Mouse (Mus musculus): ENCODE measurements around the gene Snn.

The Snn gene

DNA sequence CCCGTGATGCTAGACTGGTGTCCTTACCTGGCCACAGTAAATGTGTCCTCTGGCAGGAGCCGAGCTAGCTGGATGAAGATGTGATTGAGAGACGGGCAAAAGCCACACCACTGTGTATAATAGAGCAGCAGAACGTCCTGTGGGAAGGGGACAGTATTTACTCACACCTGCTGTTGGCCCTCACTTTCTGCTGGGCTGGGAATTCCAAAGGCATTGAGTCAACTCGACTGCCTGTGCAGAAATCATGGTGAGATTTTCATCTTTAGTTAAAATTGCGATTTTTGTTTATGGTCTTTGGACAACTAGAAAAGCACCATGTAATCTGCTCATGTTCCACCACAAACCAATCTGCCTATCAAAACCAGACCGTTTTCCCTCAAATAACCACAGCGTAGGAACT lies 23.4 kb downstream of the Snn start:
- no peak for DNase-seq (ENCODE audit: low spot score in 2 of 2)

DNA sequence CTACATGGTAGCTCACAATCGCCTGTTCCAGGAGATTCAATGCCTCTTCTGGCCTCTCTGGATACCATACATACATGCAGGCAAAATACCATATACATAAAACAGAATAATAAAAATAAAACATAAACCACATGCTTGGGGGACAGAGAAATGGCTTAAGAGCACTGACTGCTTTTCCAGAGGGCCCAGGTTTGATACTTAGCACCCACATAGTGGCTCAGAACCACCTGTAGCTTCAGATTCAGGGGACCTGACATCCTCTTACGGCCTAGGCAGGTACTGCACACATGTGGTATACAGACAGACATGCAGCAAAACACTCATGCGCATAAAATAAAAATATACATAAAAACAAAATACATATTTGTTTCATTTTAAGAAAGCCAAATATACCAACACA lies 25.6 kb downstream of the Snn start:
- no peak for DNase-seq (ENCODE audit: low spot score in 2 of 2)

- no peak for DNase-seq (ENCODE audit: low spot score in 2 of 2)
Measured at GRCm38 (mm10) chr16:11086856-11087588, 26.3 kb downstream of the Snn start.

- no peak for DNase-seq (ENCODE audit: low spot score in 2 of 2)
Measured at GRCm38 (mm10) chr16:11090836-11091570, 30.3 kb downstream of the Snn start.

DNA sequence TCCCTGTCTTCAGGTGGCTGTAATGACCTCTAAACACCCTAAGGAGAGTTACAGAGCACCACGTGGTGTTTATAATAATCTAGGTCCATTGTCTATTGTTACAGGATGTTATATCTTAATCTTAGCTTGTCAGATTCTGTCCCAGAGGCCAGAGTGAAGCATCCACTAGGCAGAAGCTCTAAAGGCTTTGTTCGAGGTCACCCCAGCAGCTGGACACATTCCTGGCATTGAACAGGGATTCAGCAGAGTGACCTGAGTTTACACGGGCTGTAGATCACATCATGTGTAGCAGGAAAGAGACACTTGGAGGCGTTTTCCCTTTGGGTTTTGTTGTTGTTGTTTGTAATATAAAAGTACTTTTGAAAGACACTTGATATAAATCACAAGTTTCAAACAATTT lies 31.3 kb downstream of the Snn start:
- peak in 1 of 2 experiments; percentile 55 for DNase-seq (ENCODE audit: low spot score in 2 of 2)

GRCm38 (mm10) chr16:11092523-11092922 lies 31.8 kb downstream of the Snn start:
- DNase-seq (ENCODE audit: low spot score in 2 of 2): no peak

DNA sequence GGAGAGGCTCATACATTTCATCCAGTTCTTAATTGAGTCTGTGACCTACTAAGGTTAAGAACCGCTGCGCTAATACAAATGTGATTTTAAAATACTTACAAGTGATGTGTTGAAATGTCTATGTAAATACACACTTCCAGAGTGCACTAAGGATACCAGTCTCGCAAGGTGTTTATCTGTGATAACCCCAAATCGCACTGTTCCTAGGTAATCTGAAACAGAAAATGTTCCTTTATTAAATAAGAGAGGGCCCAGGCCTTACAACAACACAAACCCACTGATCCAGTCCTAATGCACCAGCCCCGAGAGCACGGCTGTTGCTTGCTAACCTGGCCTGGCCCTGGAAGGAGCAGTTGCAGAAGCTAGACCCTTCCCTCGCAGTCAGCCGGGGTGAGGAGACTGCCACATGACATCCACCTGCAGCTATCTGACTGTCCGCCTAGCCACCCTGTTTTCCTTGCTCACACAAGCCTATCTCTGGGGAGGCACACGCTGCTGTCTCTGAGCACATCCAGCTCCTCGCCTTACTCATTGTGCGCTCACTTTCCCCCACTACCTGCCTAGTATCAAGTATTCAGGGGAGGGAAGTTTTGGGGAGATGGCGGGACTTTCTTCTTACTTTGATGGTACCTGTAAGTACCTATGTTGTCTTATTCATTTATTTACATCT lies 33.1 kb downstream of the Snn start:
- DNase-seq (ENCODE audit: low spot score in 2 of 2): no peak

DNA sequence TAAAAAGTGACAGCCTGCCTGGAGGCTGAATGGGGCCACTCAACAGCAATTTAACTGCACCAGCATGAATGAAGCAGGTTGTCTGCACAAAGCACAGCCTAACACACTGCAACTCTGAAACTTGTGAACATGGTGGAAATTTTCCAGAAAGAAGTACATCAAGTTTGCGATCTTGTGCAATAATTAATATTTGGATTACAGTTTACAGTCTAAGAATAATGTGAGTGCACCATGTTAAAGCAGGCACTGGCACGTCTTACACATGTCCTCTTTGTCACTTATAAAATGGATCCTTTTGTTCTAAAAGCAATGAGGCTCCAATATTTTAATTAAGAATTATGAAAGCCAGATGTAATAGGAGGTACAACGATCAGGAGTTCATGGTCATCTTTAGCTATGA lies 36.6 kb downstream of the Snn start:
- no peak for DNase-seq (ENCODE audit: low spot score in 2 of 2)

DNA sequence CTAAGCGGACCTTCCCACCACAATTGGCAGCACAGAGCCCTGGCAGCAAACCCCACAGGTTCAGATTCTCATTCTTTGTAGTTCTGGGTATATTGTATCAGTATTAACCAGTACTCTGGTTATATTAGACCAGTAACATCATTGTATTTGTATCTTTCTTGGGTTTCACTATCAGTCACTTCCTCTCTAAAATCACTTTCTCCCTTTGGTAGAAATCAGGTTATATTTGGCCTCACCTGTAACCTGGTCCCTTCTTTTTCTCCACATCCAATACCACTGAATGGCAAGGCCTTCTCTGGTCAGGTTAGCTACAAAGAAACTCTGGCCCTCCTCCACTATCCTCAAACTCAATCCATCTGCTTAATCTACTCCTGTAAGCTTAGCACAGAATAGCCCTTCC lies 44.2 kb downstream of the Snn start:
- DNase-seq (ENCODE audit: low spot score in 2 of 2): no peak

DNA sequence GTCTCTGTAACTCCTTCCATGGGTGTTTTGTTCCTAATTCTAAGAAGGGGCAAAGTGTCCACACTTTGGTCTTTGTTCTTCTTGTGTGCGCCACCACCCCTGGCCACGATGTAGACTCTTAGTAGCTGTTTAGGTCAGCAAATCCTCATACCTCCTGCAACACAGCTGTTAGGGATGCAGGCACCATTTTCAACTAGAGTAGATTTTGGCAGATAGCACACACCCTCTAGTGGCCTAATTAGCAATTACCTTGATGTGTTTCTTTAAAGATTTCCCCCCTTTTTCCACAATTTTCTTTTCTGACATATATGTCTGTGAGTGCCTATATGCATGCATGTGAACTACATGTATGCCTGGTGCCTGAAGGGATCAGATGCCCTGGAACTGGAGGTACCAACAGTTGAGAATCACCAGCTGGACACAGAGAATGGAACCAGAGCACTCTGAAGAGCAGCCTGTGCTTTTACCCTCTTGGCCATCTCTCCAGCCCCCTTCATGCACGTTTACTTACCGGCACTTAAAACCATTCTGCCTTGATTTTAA lies 48.5 kb downstream of the Snn start:
- no peak for DNase-seq (ENCODE audit: low spot score in 2 of 2)

DNA sequence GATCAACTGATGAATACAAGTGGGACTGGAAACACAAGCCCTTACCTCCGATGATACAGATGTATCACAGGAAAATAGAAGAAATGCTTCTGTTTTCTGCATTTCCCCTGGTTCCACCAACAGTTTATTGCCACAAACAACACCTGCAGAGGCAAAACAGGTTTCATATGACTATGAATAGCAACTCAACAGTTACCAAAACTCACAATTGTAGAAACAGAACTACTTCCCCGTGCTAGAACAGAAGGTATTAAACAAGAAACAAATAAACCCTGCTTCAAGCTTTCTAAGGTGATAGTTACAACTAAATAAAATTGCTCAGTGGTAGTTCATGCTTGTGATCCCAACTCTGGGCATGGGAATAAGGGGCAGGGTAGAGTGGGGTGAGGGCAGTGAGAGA lies 61.9 kb downstream of the Snn start:
- DNase-seq (ENCODE audit: low spot score in 2 of 2): no peak

DNA sequence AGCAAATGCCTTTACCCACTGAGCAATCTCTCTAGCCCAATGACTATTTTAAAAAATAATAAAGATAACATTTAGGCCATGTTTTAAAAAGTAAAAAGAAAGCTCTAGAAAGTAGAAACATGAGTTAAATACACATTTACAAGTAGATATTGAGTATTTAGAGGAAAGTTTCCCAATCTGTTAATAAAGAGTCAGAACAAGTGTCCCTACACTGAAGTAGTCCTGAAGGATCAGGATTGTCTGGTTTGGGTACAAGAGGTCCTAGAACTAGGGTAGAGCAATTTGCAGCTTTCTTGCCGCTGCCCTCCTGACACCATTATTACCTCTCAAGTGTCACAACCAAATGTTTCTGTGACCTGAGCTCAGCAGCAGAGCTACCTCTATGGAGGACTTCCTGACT lies 63.4 kb downstream of the Snn start:
- no peak for DNase-seq (ENCODE audit: low spot score in 2 of 2)

Data from heart, adult 9 months (tissue).